Mouse (Mus musculus): Measurements from ENCODE around the gene Tnik. TPM values are rescaled to one million over a fixed set of nuclear protein-coding genes. Genes with fewer than 3 reads are reported as not detected.

Tnik gene
- polyA plus RNA-seq (2015; fragmentation: Nextera tagmentation; extraction: Ambion mirVana): 55.7 and 65.1 TPM in 2 replicates

GRCm38 (mm10) chr3:28263002-28263947, at the start of gene Tnik:
Tnik (plus strand) TSS chr3:28263214.
- Histone ChIP-seq H3K36me3 (ENCODE audit: control insufficient read depth, insufficient read depth, low read length) (no peaks in the 10 kb centered on the region), H3K4me3 (ENCODE audit: low read length) (peak within 1 kb of the TSS; percentile 85), H3K9ac (ENCODE audit: low read depth, low read length) (peak within 1 kb of the TSS; percentile 95), H3K27me3 (replicated peaks; ENCODE audit: control insufficient read depth, insufficient read depth, low read length) (no peaks in the 10 kb centered on the region), H3K9me3 (ENCODE audit: control insufficient read depth, low read length) (no peaks in the 10 kb centered on the region; the same call in 1 of the 2 replicates), H3K27ac (ENCODE audit: low read depth, low read length) (peak within 1 kb of the TSS; percentile 97), H3K4me2 (ENCODE audit: low read length) (peak within 1 kb of the TSS; percentile 77), H3K4me1 (ENCODE audit: control insufficient read depth, insufficient read depth, low read depth, low read length) (peaks cover 12% of the 10 kb centered on the region)
- 0% methylated on average over 59 of the region's 59 CpGs for WGBS
- peak; percentile 93 for ATAC-seq

- Histone ChIP-seq H3K9ac (ENCODE audit: low read depth, low read length) (no peak overlapping the region), H3K36me3 (ENCODE audit: control insufficient read depth, insufficient read depth, low read length) (no peaks in the 10 kb centered on the region), H3K27ac (ENCODE audit: low read depth, low read length) (no peak overlapping the region), H3K4me3 (ENCODE audit: low read length) (no peak overlapping the region), H3K27me3 (replicated peaks; ENCODE audit: control insufficient read depth, insufficient read depth, low read length) (no peaks in the 10 kb centered on the region), H3K4me2 (ENCODE audit: low read length) (no peak overlapping the region), H3K9me3 (ENCODE audit: control insufficient read depth, low read length) (no peaks in the 10 kb centered on the region), H3K4me1 (ENCODE audit: control insufficient read depth, insufficient read depth, low read depth, low read length) (no peaks in the 10 kb centered on the region)
- WGBS: 88% methylated on average over 7 of the region's 7 CpGs
- no peak for ATAC-seq
Measured at GRCm38 (mm10) chr3:28214886-28215311, 48.1 kb upstream of the Tnik start.

GRCm38 (mm10) chr3:28217001-28217400, 46.0 kb upstream of the Tnik start:
- Histone ChIP-seq H3K4me1 (ENCODE audit: control insufficient read depth, insufficient read depth, low read depth, low read length) (no peaks in the 10 kb centered on the region), H3K27me3 (replicated peaks; ENCODE audit: control insufficient read depth, insufficient read depth, low read length) (no peaks in the 10 kb centered on the region), H3K9ac (ENCODE audit: low read depth, low read length) (no peak overlapping the region), H3K4me2 (ENCODE audit: low read length) (no peak overlapping the region), H3K36me3 (ENCODE audit: control insufficient read depth, insufficient read depth, low read length) (no peaks in the 10 kb centered on the region), H3K9me3 (ENCODE audit: control insufficient read depth, low read length) (no peaks in the 10 kb centered on the region), H3K4me3 (ENCODE audit: low read length) (no peak overlapping the region), H3K27ac (ENCODE audit: low read depth, low read length) (no peak overlapping the region)
- WGBS: 19% methylated on average over 5 of the region's 5 CpGs
- ATAC-seq: no peak

GRCm38 (mm10) chr3:28219533-28219932, 43.5 kb upstream of the Tnik start:
- no peak for ATAC-seq
- Histone ChIP-seq H3K4me3 (ENCODE audit: low read length) (no peak overlapping the region), H3K36me3 (ENCODE audit: control insufficient read depth, insufficient read depth, low read length) (no peaks in the 10 kb centered on the region), H3K4me1 (ENCODE audit: control insufficient read depth, insufficient read depth, low read depth, low read length) (no peaks in the 10 kb centered on the region), H3K9me3 (ENCODE audit: control insufficient read depth, low read length) (no peaks in the 10 kb centered on the region), H3K9ac (ENCODE audit: low read depth, low read length) (no peak overlapping the region), H3K4me2 (ENCODE audit: low read length) (no peak overlapping the region), H3K27me3 (replicated peaks; ENCODE audit: control insufficient read depth, insufficient read depth, low read length) (no peaks in the 10 kb centered on the region), H3K27ac (ENCODE audit: low read depth, low read length) (no peak overlapping the region)
- WGBS: 87% methylated on average over 7 of the region's 7 CpGs

GRCm38 (mm10) chr3:28219964-28220363, 43.0 kb upstream of the Tnik start:
- Histone ChIP-seq H3K4me3 (ENCODE audit: low read length) (no peak overlapping the region), H3K27ac (ENCODE audit: low read depth, low read length) (no peak overlapping the region), H3K4me1 (ENCODE audit: control insufficient read depth, insufficient read depth, low read depth, low read length) (no peaks in the 10 kb centered on the region; the same call in 1 of the 2 replicates), H3K9ac (ENCODE audit: low read depth, low read length) (no peak overlapping the region), H3K4me2 (ENCODE audit: low read length) (no peak overlapping the region), H3K27me3 (replicated peaks; ENCODE audit: control insufficient read depth, insufficient read depth, low read length) (no peaks in the 10 kb centered on the region), H3K9me3 (ENCODE audit: control insufficient read depth, low read length) (no peaks in the 10 kb centered on the region), H3K36me3 (ENCODE audit: control insufficient read depth, insufficient read depth, low read length) (no peaks in the 10 kb centered on the region)
- ATAC-seq: no peak
- WGBS: 86% methylated on average over 3 of the region's 3 CpGs

GRCm38 (mm10) chr3:28224437-28225356, 38.3 kb upstream of the Tnik start:
- 37% methylated on average over 15 of the region's 15 CpGs for WGBS

GRCm38 (mm10) chr3:28225357-28225905, 37.6 kb upstream of the Tnik start:
- Histone ChIP-seq H3K27ac (ENCODE audit: low read depth, low read length) (no peak overlapping the region), H3K9me3 (ENCODE audit: control insufficient read depth, low read length) (no peaks in the 10 kb centered on the region), H3K27me3 (replicated peaks; ENCODE audit: control insufficient read depth, insufficient read depth, low read length) (no peaks in the 10 kb centered on the region), H3K4me2 (ENCODE audit: low read length) (no peak overlapping the region), H3K9ac (ENCODE audit: low read depth, low read length) (no peak overlapping the region), H3K4me1 (ENCODE audit: control insufficient read depth, insufficient read depth, low read depth, low read length) (no peaks in the 10 kb centered on the region; the same call in 1 of the 2 replicates), H3K4me3 (ENCODE audit: low read length) (no peak overlapping the region), H3K36me3 (ENCODE audit: control insufficient read depth, insufficient read depth, low read length) (no peaks in the 10 kb centered on the region)
- ATAC-seq: peak; percentile 73
- 56% methylated on average over 9 of the region's 9 CpGs for WGBS

More at GRCm38 (mm10) chr3:28224437-28225356, 38.3 kb upstream of the Tnik start:
- H3K4me2 ChIP-seq (ENCODE audit: low read length): no peak overlapping the region
- no peak overlapping the region for H3K9ac ChIP-seq (ENCODE audit: low read depth, low read length)
- H3K36me3 ChIP-seq (ENCODE audit: control insufficient read depth, insufficient read depth, low read length): no peaks in the 10 kb centered on the region
- no peak overlapping the region; the same call in 1 of the 2 replicates for H3K27ac ChIP-seq (ENCODE audit: low read depth, low read length)
- no peak overlapping the region for H3K4me3 ChIP-seq (ENCODE audit: low read length)
- H3K9me3 ChIP-seq (ENCODE audit: control insufficient read depth, low read length): no peaks in the 10 kb centered on the region
- peak; percentile 71 for ATAC-seq
- H3K4me1 ChIP-seq (ENCODE audit: control insufficient read depth, insufficient read depth, low read depth, low read length): no peaks in the 10 kb centered on the region; the same call in 1 of the 2 replicates
- no peaks in the 10 kb centered on the region for H3K27me3 ChIP-seq (replicated peaks; ENCODE audit: control insufficient read depth, insufficient read depth, low read length)

GRCm38 (mm10) chr3:28226181-28226580, 36.8 kb upstream of the Tnik start:
- H3K4me1 ChIP-seq (ENCODE audit: control insufficient read depth, insufficient read depth, low read depth, low read length): no peaks in the 10 kb centered on the region; the same call in 1 of the 2 replicates
- no peaks in the 10 kb centered on the region for H3K27me3 ChIP-seq (replicated peaks; ENCODE audit: control insufficient read depth, insufficient read depth, low read length)
- WGBS: 90% methylated on average over 19 of the region's 19 CpGs
- no peaks in the 10 kb centered on the region for H3K36me3 ChIP-seq (ENCODE audit: control insufficient read depth, insufficient read depth, low read length)
- no peaks in the 10 kb centered on the region for H3K9me3 ChIP-seq (ENCODE audit: control insufficient read depth, low read length)
- no peak for ATAC-seq
- H3K4me2 ChIP-seq (ENCODE audit: low read length): no peak overlapping the region
- H3K9ac ChIP-seq (ENCODE audit: low read depth, low read length): no peak overlapping the region
- H3K27ac ChIP-seq (ENCODE audit: low read depth, low read length): no peak overlapping the region
- no peak overlapping the region for H3K4me3 ChIP-seq (ENCODE audit: low read length)
